Mouse (Mus musculus) stomach, postnatal 0 days (tissue): ENCODE data around the gene Mdm4. TPM values are rescaled to one million over a fixed set of nuclear protein-coding genes. Genes with fewer than 3 reads are reported as not detected.

ENCODE experiments used
- ATAC-seq: fragments of 200-750 bp; cut with Nextera tagmentation; 2 replicates; pipeline ENCODE4 v1.8.0; 2017; ENCODE audit not compliant: low FRiP score, low TSS enrichment
- DNase-seq: peaks from one replicate; pipeline ENCODE4 v3.0.0-alpha.2; 2016; ENCODE audit warnings: low spot score
- H3K27ac ChIP-seq: fragments of 300-500 bp; sonication (generic); replicated peaks from 2 replicates; pipeline ENCODE4 v1.5.1; 2014; ENCODE audit warnings: mild to moderate bottlenecking, control low read depth
- H3K27me3 ChIP-seq: fragments of 300-500 bp; sonication (generic); 2 replicates; pipeline ENCODE4 v1.6.1; 2014; ENCODE audit warnings: low read length; ENCODE audit not compliant: control insufficient read depth, insufficient read depth
- H3K36me3 ChIP-seq: fragments of 300-500 bp; sonication (generic); 2 replicates; pipeline ENCODE4 v1.6.1; 2014; ENCODE audit warnings: low read length, mixed read lengths; ENCODE audit not compliant: control insufficient read depth, insufficient read depth
- H3K4me1 ChIP-seq: fragments of 300-500 bp; sonication (generic); replicated peaks from 2 replicates; pipeline ENCODE4 v1.6.1; 2014; ENCODE audit warnings: antibody characterized with exemption; ENCODE audit not compliant: control insufficient read depth, insufficient read depth
- H3K4me2 ChIP-seq: fragments of 300-500 bp; sonication (generic); replicated peaks from 2 replicates; pipeline ENCODE4 v1.6.1; 2014; ENCODE audit warnings: low read depth, mild to moderate bottlenecking, control low read depth, moderate library complexity
- H3K4me3 ChIP-seq: fragments of 300-500 bp; sonication (generic); 2 replicates; pipeline ENCODE4 v1.5.1; 2014; ENCODE audit warnings: low read depth, low read length, control low read depth
- H3K9ac ChIP-seq: fragments of 300-500 bp; sonication (generic); 2 replicates; pipeline ENCODE4 v1.6.1; 2014; ENCODE audit warnings: mild to moderate bottlenecking, low read length, control low read depth, mixed read lengths
- H3K9me3 ChIP-seq: fragments of 300-500 bp; sonication (generic); 2 replicates; pipeline ENCODE4 v1.6.1; 2016; ENCODE audit warnings: low read length; ENCODE audit not compliant: control insufficient read depth
- CTCF ChIP-seq: IDR thresholded peaks from 2 replicates; pipeline ENCODE4 v1.5.1; 2016; ENCODE audit warnings: antibody characterized with exemption, low read depth, mild to moderate bottlenecking, moderate library complexity
- EP300 ChIP-seq: optimal IDR thresholded peaks from 2 replicates; pipeline ENCODE3; 2016; ENCODE audit warnings: antibody characterized with exemption
- WGBS: fragments of 180-500 bp; shearing (Covaris S2); extraction: QIAGEN DNeasy Blood & Tissue Kit; methylation state at CpG from one replicate; pipeline ENCODE4 v1.1.7; 2014; 5-methylcytosine and 5-hydroxymethylcytosine counted together
- microRNA-seq: library from miRNA; unstranded; fragments of <30 nt; microRNA quantifications from one replicate; pipeline ENCODE4, GENCODE M21; 2016
- polyA plus RNA-seq: library from polyadenylated mRNA; unstranded; fragments of >200 nt; fragmentation: Nextera tagmentation; extraction: Ambion mirVana; gene quantifications from 2 replicates; pipeline ENCODE4 v1.2.1, GENCODE M21; 2015

Gene Mdm4
- polyA plus RNA-seq, 1 experiment from 2014 or later, result 11.3 TPM

DNA sequence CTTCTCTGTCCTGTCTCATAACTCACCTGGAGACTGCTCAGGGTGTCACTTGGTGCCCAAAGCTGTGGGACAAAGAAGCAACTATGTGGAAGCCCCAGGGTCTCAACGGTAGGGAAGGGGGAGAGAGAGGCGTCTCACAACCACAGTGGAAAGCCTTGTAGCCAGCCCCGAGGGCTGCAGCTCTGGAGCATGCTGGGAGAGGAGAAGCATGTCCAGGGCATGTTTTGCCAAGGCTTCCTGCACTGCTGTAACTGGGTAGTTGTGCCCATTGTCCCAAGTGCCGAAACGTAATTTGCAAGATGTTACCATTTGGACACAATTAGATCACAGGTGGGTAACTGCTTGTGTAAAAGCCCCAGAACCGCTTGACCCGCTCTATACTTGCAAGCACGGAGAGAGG lies 111.1 kb downstream of the Mdm4 start:
- H3K4me1 ChIP-seq, result no peaks in the 10 kb centered on the region
- H3K4me3 ChIP-seq, result no peak overlapping the region
- H3K9ac ChIP-seq, result no peak overlapping the region
- H3K27ac ChIP-seq, result no peak overlapping the region
- WGBS, result 90% methylated on average over 8 of the region's 8 CpGs
- no peak overlapping the region for H3K4me2 ChIP-seq
- TF ChIP-seq EP300 (no peak), CTCF (no peak)
- no peaks in the 10 kb centered on the region for H3K9me3 ChIP-seq
- H3K36me3 ChIP-seq, result no peaks in the 10 kb centered on the region
- DNase-seq (no peak), ATAC-seq (no peak)
- no peaks in the 10 kb centered on the region for H3K27me3 ChIP-seq

DNA sequence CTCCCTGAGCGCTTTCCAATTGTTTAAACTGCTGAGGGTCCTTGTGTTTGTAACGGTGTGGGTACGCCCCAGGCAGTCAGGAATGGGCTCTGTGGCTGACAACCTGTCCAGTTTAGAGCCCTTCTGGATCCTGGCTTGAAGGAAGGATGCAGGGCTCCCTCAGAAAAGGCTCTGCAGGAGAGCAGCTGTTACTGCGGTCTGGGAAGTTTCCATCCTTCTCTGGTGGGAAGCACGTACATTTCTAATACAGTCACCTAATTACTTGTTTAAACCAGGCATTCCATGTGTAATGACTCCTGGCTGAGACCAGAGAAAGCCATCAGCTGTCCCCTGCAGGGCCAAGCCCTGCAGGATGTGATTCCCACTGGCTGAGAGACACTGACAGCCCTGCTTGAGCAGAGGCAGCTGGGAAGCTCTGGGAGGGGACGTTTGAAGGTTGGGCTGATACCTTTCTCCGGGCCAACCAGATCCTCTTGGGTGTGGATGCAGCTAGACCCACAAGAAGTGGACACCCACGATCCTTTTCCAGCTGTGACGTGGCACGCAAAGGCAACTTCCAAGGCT lies 112.2 kb downstream of the Mdm4 start:
- no peak overlapping the region for H3K27ac ChIP-seq
- ATAC-seq, result peak; percentile 47; the same call in 1 of the 2 replicates
- no peaks in the 10 kb centered on the region for H3K36me3 ChIP-seq
- no peak overlapping the region for H3K9ac ChIP-seq
- 17% methylated on average over 10 of the region's 10 CpGs for WGBS
- no peak overlapping the region for H3K4me2 ChIP-seq
- H3K4me1 ChIP-seq, result no peaks in the 10 kb centered on the region
- no peaks in the 10 kb centered on the region for H3K27me3 ChIP-seq
- no peak for TF ChIP-seq CTCF
- TF ChIP-seq EP300, result no peak
- H3K9me3 ChIP-seq, result no peaks in the 10 kb centered on the region
- H3K4me3 ChIP-seq, result no peak overlapping the region
- DNase-seq, result no peak

DNA sequence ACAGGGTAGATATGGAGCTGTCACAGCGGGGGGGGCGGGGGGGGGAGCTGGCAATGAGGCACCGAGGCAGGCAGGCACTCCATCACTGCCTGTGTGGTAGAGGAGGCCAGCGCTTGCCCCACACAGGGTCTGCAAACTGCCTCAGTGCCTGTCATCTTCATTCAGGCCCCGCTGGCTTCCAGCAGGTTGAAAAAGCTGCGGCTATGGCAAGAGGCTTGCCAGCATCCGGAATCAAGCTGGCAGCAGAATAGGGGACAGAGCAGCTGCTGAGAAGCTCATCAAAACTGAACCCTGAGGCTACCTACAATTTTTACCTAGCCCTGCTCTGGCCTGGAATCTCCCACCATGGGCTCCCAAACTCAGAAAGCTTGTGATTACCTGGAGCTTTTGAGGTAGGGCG lies 112.8 kb downstream of the Mdm4 start:
- no peaks in the 10 kb centered on the region for H3K27me3 ChIP-seq
- WGBS, result 17% methylated on average over 8 of the region's 8 CpGs
- H3K4me3 ChIP-seq, result no peak overlapping the region
- H3K4me2 ChIP-seq, result no peak overlapping the region
- DNase-seq (no peak), ATAC-seq (no peak)
- no peaks in the 10 kb centered on the region for H3K36me3 ChIP-seq
- no peaks in the 10 kb centered on the region for H3K4me1 ChIP-seq
- TF ChIP-seq CTCF (no peak), EP300 (no peak)
- no peak overlapping the region for H3K9ac ChIP-seq
- no peak overlapping the region for H3K27ac ChIP-seq
- no peaks in the 10 kb centered on the region for H3K9me3 ChIP-seq

DNA sequence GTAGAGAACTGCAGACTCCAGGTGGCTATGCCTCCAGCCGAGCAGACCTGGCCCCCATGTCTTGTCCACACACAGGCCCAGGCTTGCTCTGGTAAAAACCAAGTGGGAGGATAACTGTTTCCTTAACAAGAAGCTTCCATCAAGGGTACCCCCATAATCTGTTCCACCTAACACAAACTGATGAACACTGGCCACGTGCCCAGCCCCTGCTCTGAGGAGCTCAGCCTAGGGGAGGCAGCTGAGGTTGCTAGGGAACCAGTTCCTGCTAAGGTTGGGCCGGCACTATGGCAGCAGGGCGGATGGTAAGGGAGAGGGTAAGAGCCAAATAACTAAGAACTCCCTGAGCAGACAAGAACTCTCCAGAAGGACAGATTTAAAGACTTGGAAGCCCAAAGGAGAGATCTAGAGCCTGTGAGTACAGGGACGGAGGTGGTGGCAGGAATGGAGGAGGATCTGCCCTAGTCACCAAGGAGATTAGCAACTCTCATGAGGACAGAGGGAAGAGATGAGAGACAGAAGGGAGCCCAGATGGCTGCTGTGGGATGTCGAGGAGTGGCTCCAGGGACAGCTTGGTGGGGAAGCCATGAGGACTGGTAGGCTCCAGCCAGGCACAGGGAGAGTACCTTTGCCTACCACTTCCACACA lies 114.4 kb downstream of the Mdm4 start:
- Histone ChIP-seq H3K27ac (no peak overlapping the region), H3K27me3 (no peaks in the 10 kb centered on the region), H3K36me3 (no peaks in the 10 kb centered on the region), H3K4me2 (no peak overlapping the region), H3K9ac (no peak overlapping the region), H3K4me3 (no peak overlapping the region), H3K4me1 (no peaks in the 10 kb centered on the region), H3K9me3 (no peaks in the 10 kb centered on the region)
- no peak for DNase-seq
- 52% methylated on average over 6 of the region's 6 CpGs for WGBS
- no peak for TF ChIP-seq EP300
- TF ChIP-seq CTCF, result no peak
- no peak for ATAC-seq

DNA sequence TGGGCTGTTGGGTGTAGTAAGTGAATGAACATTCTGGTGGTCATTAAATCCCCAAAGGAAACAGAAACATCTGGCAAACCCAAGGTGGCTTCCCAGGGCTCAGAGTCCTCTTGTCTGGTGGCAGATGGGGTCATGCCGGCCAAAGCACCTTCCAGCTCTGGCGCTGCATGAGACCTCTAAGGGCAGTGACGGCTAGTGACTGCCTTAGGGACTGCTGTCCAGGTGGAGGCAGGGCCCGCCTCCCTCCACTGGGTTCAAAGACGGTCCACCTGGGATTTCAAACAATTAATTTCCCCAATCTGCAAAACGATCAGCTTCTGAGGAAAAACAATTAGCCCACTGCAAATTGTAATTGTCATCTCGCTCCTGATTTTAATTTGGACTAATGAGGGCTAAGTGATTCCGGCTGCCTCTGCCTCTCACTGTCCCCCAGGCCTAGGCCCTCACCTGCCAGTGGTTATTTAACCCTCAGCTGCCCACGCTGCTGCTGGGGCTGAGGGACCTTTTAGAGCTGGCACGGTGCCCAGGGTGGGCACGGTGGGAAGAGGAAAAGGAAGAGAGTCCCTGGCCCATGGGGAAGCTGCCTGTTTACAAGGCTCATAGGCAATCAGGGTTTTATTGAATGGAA lies 119.8 kb downstream of the Mdm4 start:
- no peak for TF ChIP-seq CTCF
- TF ChIP-seq EP300, result no peak
- H3K9me3 ChIP-seq, result no peaks in the 10 kb centered on the region
- H3K36me3 ChIP-seq, result no peaks in the 10 kb centered on the region
- DNase-seq (no peak), ATAC-seq (no peak)
- H3K27me3 ChIP-seq, result no peaks in the 10 kb centered on the region
- no peak overlapping the region for H3K9ac ChIP-seq
- H3K4me2 ChIP-seq, result no peak overlapping the region
- 71% methylated on average over 11 of the region's 11 CpGs for WGBS
- H3K4me1 ChIP-seq, result no peaks in the 10 kb centered on the region
- no peak overlapping the region for H3K4me3 ChIP-seq
- no peak overlapping the region for H3K27ac ChIP-seq

DNA sequence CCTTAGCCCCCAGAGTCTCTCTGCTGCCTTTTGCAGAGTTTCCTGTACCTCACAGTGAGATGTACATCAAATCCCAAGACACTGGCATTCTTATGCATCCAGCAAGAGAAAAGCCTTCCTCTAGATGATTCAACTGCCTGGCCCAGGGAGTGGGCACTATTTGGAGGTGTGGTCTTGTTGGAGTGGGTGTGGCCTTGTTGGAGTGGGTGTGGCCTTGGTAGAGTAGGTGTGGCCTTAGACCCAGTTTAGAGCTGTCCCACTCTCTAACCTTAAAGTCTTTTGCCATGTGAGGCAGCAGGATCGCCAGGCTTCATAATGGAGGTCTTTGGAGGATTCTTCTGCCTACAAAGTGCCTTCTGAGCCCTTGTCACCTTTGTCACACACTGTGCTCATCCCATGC lies 120.4 kb downstream of the Mdm4 start:
- H3K4me1 ChIP-seq, result no peaks in the 10 kb centered on the region
- ATAC-seq, result no peak
- 78% methylated on average over 1 of the region's 1 CpGs for WGBS
- H3K9ac ChIP-seq, result no peak overlapping the region
- DNase-seq, result no peak
- no peak overlapping the region for H3K4me3 ChIP-seq
- H3K36me3 ChIP-seq, result no peaks in the 10 kb centered on the region
- no peaks in the 10 kb centered on the region for H3K27me3 ChIP-seq
- H3K4me2 ChIP-seq, result no peak overlapping the region
- no peak overlapping the region for H3K27ac ChIP-seq
- no peaks in the 10 kb centered on the region for H3K9me3 ChIP-seq
- no peak for TF ChIP-seq EP300
- no peak for TF ChIP-seq CTCF

Small RNA genes lying within 50 kb of the gene (microRNA-seq; reads per million reads assigned to microRNA genes)
- gene Gm44300, result not detected

Other genes with a start within 250 kb of the Mdm4 start
- gene Lrrn2, start 150.3 kb downstream of the Mdm4 start, polyA plus RNA-seq, result 1.7 and 2.1 TPM in 2 replicates
- 4.2 and 4.7 TPM in 2 replicates for gene Pik3c2b, start 15.1 kb upstream of the Mdm4 start, polyA plus RNA-seq
- 20.7 and 22.3 TPM in 2 replicates for gene Ppp1r15b, start 100.6 kb upstream of the Mdm4 start, polyA plus RNA-seq
- gene Plekha6, start 133.6 kb upstream of the Mdm4 start, polyA plus RNA-seq, result 11.1 and 12.1 TPM in 2 replicates